Mouse (Mus musculus): ENCODE measurements at regions not wholly inside any gene's neighbourhood (a gene's known extent, or its start where the extent isn't known, plus 50 kb on each side); places are given as distances from the start of the nearest gene placed in this dataset.
A peak's percentile ranks its signal among the peaks of the same experiment; 100 is the strongest.

DNA sequence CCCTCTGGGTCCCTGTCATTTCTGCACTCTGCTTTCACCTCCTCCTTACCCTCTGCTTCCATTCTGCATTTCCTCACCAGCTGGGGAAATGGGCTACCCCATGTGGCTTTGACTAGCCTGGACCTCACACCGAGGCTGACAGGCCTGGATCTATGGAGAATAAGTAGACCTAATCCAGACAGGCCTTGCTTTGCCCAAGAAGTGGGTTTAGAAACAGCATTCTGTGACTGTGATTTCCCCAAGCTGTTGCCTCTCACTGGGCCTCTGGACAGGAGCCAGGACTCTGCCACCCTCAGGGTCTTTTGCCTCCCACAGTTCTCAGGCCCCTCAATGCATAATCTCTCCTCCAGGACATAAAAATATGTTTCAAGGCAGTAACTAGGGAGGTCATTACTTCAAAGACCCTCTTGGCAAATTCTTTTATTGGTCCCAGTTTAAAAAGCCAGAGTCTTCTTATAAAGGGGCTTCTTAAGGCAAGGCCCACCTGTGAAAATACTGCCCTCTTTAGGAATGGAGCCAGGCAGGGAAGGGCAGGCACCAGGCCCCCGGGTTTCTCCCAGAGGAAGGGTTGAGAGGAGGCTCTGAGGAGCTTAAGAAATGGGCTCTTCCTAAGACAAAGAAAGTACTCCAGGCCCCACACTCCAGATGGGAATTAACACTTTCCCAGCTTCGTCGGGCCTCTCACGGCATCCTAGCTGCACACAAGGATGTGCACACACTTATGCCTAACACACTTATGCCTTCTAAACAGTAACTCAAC lies 151.8 kb downstream of the Cyp26b1 start:
- no peak for DNase-seq (ENCODE audit: low spot score in 2 of 2)

DNA sequence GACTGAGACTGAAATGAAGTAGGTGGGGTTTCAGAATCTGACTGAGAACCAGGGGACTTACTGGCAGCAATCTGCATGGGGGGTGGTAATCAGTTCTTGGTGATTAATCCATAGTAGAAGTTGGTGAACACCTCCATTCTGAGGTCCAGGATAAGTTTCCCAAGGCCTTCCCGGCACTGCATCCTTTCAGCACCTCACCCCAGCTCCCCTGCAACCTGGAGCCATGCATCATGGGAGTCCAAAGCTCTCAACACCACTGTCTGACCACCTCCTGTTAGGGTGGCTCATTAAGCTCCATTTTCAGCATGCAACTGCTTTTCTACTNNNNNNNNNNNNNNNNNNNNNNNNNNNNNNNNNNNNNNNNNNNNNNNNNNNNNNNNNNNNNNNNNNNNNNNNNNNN lies 157.0 kb downstream of the Cyp26b1 start:
- no peak for DNase-seq (ENCODE audit: low spot score in 2 of 2)

- no peak for DNase-seq (ENCODE audit: low spot score in 2 of 2)
Measured at GRCm38 (mm10) chr6:84434532-84434931, 159.2 kb downstream of the Cyp26b1 start.

DNA sequence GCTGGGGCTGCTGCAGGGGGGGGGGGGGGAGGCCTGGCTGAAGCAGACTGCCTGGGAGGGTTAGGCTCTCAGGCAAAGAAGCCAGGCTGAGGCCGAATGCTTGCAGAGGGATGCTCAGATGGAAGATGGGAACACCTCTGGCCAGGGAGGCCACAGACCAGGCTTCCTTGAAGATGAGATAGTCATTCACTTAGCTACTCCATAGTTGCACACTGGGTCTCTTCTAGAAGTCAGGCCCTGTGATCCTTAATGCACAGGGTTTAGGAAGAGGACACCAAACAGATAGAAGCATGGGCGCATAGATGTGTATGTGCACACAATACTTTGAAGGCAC lies 162.1 kb downstream of the Cyp26b1 start:
- no peak for DNase-seq (ENCODE audit: low spot score in 2 of 2)

DNA sequence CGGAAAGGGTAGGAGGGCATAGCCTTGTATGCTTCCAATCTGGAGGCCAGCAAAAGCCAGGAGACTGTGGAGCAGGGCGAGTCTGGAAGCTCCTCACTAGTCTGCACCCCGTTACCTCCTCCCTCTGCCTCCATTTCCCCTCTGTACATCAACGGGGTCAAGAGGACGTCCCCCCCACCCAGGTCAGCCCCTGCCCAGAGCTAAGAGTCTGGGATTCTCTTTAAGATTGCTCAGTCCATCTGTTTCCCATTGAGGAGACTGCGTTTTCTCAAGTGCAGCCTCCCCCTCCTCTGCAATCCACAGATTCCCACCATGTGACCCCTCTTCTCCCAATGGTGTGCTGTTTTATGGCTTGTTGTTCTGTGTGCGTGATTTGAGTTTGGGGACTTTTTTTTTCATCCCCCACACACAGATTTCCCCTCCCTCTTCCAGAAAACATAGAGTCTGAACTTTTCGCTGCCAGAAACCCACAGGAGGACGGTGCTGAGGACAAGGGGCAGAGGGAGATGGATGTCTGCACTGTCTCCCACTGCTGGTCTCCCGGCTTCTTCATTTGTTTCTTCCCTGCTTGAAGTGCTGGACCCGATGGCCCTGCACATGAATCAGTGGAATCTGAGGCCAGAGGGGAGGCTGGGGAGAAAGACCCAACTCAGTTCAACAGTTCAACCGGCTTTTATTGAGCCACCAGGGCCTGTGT lies 162.6 kb downstream of the Cyp26b1 start:
- no peak for DNase-seq (ENCODE audit: low spot score in 2 of 2)

- no peak for DNase-seq (ENCODE audit: low spot score in 2 of 2)
Measured at GRCm38 (mm10) chr6:84430146-84430545, 163.6 kb downstream of the Cyp26b1 start.

DNA sequence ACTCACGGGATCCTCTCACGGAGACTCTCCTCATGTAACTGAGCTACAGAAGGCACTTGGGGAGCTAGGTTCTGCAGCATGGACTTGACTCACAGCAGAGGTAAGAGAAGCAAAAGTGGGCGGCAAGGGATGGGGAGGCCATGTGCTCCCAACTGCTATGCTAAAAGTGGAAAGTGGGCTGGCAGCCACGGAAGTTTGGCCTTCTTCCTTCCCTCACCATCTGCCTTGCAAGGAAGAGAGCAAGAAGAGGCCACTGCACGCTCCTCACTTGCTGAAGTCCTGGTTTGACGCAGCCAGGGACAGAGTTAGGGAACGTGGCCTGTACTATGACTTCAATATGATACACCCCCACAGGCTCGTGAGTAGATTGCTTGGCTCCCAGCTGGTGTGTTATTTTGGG lies 164.5 kb downstream of the Cyp26b1 start:
- peak in 1 of 2 experiments; percentile 37 for DNase-seq (ENCODE audit: low spot score in 2 of 2)

DNA sequence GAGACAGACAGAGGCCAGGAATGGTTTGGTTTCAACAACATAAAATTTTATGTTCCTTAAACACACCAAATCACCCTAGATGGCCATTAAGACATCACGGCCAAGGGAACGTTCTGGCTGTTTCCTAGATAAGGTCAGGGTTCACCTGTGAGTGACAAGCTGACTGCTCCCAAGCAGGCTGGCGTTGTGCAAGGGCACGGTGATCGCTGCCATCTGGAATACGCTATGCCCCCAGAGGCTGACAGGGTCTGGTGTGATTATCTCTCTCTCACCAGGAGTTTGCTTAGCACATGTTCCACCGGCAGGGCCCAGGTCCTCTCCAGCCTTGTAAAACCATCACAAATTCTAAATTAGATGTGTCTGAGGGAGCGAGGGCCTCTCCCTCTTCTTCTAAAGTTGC lies 167.0 kb downstream of the Cyp26b1 start:
- DNase-seq (ENCODE audit: low spot score in 2 of 2), result no peak

GRCm38 (mm10) chr6:84425823-84426222 lies 167.9 kb downstream of the Cyp26b1 start:
- DNase-seq (ENCODE audit: low spot score in 2 of 2), result peak; percentile 31 to 54

GRCm38 (mm10) chr6:84422946-84423345 lies 170.8 kb downstream of the Cyp26b1 start:
- no peak for DNase-seq (ENCODE audit: low spot score in 2 of 2)

DNA sequence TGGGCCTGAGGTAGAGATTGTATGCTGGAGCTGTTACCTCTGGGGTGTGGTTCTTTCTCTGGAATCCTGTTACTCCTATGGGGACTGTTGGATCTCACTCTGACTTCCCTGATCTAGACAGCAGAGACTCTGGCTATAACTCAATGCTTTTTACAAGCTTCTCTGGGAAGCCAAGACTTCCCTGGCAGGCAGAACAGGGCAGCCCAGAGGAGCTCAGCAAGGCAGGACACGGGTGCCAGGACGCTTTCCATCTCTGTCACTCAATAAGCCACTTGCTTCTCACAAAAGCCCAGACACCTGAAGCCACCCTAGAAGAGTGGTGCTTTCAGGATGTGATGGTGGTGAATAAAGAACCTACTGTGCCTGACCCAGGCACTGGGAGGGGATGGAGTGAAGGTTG lies 174.0 kb downstream of the Cyp26b1 start:
- no peak for DNase-seq (ENCODE audit: low spot score in 2 of 2)

GRCm38 (mm10) chr6:84419281-84419680 lies 174.4 kb downstream of the Cyp26b1 start:
- DNase-seq (ENCODE audit: low spot score in 2 of 2), result no peak

DNA sequence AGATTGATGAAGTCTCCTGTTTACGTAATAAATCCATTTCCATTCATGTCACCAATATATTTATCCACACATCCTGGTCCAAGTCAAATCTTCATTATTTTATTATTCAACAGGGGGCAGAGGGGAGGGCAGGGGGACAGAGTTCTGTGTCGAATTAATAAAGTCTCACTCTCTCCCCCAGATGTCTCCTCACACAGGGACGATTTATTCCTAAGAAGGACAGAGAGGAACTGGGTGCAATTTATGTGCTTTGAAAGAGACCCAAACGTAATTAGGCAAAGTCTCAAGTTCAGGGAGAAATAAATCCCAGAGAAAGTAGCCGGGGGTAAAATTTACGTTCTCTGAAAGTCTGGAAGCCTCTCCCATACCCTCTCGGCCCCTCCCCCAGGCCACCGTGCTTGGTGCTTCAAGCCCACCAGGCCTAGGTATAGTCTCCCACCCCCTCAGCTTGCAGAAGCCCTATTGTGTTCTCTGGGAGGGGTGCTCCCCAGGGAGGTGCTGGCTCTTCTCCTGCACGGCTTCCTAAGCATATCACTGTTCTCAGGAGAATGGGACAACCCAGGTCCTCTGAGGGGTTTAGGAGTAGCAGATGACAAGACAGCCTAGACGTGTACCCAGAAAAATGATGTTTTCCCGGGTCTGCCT lies 176.6 kb downstream of the Cyp26b1 start:
- no peak for DNase-seq (ENCODE audit: low spot score in 2 of 2)

GRCm38 (mm10) chr6:84414400-84414799 lies 179.3 kb downstream of the Cyp26b1 start:
- DNase-seq (ENCODE audit: low spot score in 2 of 2), result no peak

DNA sequence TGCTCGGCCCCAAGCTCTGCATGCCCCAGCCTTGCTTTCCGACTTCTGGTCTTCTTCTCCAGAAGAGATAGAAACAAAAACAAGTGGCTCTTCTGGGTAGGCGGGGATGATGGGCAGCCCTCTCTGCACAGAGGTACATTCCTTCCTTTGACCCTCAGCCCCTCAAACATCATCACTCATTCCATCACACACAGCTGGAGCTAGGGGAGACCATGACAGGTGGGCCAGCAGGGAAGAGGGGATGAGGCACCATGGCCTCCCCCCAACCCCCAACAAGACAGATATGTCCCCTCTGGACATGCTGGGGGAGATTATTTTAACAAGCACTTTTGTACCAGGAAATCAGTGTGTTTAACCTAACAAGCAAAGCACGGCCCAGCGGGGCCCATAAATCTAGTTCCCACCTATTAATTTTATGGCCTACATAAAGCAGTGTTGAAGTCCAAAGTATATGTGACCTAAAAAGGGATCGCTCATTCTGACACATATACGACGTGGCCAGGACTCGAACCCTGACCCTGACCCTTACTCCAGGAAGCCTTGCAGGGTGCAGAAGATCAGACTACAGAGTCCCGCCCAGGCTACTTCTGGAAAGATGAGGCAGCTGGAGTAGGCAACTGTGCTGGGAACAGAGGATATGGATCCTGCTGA lies 183.7 kb downstream of the Cyp26b1 start:
- no peak for DNase-seq (ENCODE audit: low spot score in 2 of 2)

DNA sequence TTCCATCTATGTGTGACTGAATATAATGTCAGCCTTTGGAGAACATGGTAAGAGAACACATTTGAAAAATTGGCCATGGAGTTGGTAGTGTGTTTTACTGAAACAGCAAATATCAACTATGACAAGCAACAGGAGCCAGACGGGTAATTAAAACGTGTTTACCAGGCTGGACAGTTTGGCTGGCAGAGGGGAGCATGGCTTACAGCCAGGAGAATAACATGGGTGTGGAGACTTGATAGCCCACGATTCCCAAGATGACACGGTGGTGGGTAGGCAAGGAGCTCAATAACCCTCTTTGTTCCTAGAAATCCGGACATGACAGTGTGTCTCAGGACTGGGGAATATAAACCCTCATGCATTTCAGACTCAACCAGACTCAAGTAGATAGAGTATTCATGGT lies 185.2 kb downstream of the Cyp26b1 start:
- no peak for DNase-seq (ENCODE audit: low spot score in 2 of 2)

- DNase-seq (ENCODE audit: low spot score in 2 of 2), result peak; percentile 54 to 68
Measured at GRCm38 (mm10) chr6:84407773-84408172, 185.9 kb downstream of the Cyp26b1 start.

- DNase-seq (ENCODE audit: low spot score in 2 of 2), result no peak
Measured at GRCm38 (mm10) chr6:84404695-84405094, 189.0 kb downstream of the Cyp26b1 start.

DNA sequence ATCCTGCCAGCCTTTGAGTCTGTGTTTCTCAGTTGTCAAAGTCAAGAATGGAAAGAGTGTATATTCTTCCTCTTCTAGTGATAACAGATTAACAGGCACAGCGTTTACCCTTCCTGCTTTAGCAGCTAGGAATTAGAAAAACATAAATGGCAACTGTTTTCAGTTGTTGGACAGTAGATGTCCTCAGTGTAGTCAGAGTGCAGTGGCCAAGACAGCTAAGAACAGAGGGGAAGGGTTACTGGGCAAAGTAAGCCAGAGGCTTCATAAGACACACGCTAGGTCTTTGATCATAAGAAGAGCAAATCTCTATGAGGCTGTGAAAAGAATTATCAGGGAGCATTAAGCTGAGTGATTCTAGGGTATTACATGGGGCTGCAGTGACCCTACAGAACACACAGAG lies 191.3 kb downstream of the Cyp26b1 start:
- DNase-seq (ENCODE audit: low spot score in 2 of 2), result no peak

- DNase-seq (ENCODE audit: low spot score in 2 of 2), result no peak
Measured at GRCm38 (mm10) chr6:84394496-84395090, 199.1 kb downstream of the Cyp26b1 start.

- no peak for DNase-seq (ENCODE audit: low spot score in 2 of 2)
Measured at GRCm38 (mm10) chr6:84393519-84394231, 200.0 kb downstream of the Cyp26b1 start.
